Mouse (Mus musculus): ENCODE measurements around the gene Mybbp1a. TPM values are rescaled to one million over a fixed set of nuclear protein-coding genes. Genes with fewer than 3 reads are reported as not detected.

Mybbp1a gene
- polyA plus RNA-seq, 1 experiment from 2014 or later, result 144 TPM

GRCm38 (mm10) chr11:72455694-72456093 lies 14.5 kb downstream of the Mybbp1a start:
- Histone ChIP-seq H3K4me2 (no peak overlapping the region), H3K9me3 (no peaks in the 10 kb centered on the region), H3K36me3 (peaks cover 12% of the 10 kb centered on the region; the same call in 1 of the 2 replicates), H3K4me1 (peaks cover 15% of the 10 kb centered on the region; the same call in 1 of the 2 replicates), H3K27ac (no peak overlapping the region), H3K27me3 (replicated peaks) (no peaks in the 10 kb centered on the region), H3K9ac (no peak overlapping the region), H3K4me3 (replicated peaks) (no peak overlapping the region)
- ATAC-seq (ENCODE audit: insufficient read depth, low FRiP score, low read depth), result peak; percentile 24
- 63% methylated on average over 5 of the region's 5 CpGs for WGBS

DNA sequence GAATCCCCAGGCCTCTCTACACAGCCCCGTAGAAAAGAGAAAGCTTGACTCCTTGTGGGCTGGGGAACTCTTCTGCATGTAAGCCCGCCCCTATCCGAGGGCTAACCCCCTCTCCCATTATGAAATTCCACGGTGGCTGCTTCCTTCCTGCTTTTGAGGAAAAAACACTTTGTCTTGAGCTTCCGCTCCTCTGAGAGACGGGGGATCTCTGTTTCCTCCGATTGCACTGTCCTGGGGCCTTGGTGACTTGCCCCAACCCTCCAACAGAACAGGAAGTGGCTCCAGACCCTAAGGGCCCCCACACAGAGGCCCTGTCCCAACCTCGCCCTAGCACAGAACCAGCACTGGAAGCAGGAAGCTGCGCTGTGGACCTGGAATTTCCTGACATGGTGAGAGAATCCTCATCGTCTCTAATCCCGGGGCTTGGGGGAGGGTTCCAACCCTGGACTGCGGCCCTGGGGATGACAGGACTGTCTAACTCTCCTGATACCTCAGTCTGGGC lies 16.9 kb downstream of the Mybbp1a start:
- peaks cover 15% of the 10 kb centered on the region; the same call in 1 of the 2 replicates for H3K4me1 ChIP-seq
- no peaks in the 10 kb centered on the region for H3K27me3 ChIP-seq (replicated peaks)
- no peak overlapping the region for H3K4me2 ChIP-seq
- 0 out of 2 replicates have a peak overlapping the region, but pooled peaks have one; percentile 8 for H3K27ac ChIP-seq
- H3K36me3 ChIP-seq, result no peaks in the 10 kb centered on the region
- H3K4me3 ChIP-seq (replicated peaks), result no peak overlapping the region
- H3K9me3 ChIP-seq, result no peaks in the 10 kb centered on the region
- 55% methylated on average over 12 of the region's 12 CpGs for WGBS
- peak; percentile 63; the same call in 1 of the 2 replicates for ATAC-seq (ENCODE audit: insufficient read depth, low FRiP score, low read depth)
- no peak overlapping the region for H3K9ac ChIP-seq

DNA sequence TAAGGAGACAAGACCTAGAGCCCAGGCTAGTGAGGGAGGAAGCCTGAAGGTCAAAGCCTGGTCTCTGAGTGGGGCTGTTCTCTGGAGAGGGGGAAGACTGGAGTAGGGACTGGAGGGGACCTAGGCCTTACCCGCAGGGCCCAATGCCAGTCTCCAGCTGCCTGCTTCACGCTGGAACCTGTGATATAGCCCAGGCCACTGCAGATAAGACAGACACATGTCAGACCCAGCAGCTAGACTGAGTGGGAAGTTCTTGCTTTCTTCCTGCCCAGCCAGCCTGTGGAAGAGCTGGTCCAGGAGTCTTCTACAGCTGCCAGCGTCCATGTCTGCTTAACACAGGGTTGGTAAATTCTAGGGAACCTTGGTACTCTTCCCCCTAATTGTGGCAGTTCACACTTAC lies 17.3 kb downstream of the Mybbp1a start:
- WGBS, result 72% methylated on average over 3 of the region's 3 CpGs
- H3K9ac ChIP-seq, result no peak overlapping the region

DNA sequence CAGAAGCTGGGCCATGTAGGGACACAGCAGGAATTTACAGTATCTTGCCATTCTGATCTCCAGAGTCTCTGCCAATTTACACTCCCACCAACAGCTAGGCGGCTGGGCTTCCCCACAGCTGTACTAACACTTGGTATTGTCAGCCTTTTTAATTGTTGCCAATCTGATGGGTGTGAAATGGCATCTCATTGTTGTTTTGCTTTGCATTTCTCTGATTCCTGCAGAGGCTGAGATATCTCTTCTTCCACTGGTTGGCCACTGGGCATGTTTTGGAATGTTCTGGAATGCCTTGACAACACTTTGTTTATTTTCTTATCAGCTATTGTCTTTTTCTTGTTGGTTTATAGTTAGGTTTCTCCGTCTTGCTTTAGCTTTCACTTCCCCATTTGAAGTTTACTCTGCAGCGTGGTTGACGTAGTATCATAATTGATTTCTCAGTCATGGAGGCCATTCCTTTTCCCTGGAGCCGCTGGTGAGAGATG lies 20.4 kb downstream of the Mybbp1a start:
- Histone ChIP-seq H3K36me3 (no peaks in the 10 kb centered on the region), H3K4me2 (no peak overlapping the region), H3K4me3 (replicated peaks) (no peak overlapping the region), H3K4me1 (peaks cover 26% of the 10 kb centered on the region), H3K27me3 (replicated peaks) (no peaks in the 10 kb centered on the region), H3K27ac (no peak overlapping the region), H3K9ac (no peak overlapping the region), H3K9me3 (no peaks in the 10 kb centered on the region)
- ATAC-seq (ENCODE audit: insufficient read depth, low FRiP score, low read depth), result no peak
- WGBS, result 32% methylated on average over 5 of the region's 5 CpGs

More for the DNA sequence above, 17.3 kb downstream of the Mybbp1a start:
- Histone ChIP-seq H3K4me3 (replicated peaks) (no peak overlapping the region), H3K9me3 (no peaks in the 10 kb centered on the region), H3K4me2 (no peak overlapping the region), H3K4me1 (peaks cover 15% of the 10 kb centered on the region; the same call in 1 of the 2 replicates), H3K36me3 (no peaks in the 10 kb centered on the region), H3K27me3 (replicated peaks) (no peaks in the 10 kb centered on the region), H3K27ac (0 out of 2 replicates have a peak overlapping the region, but pooled peaks have one; percentile 8)
- ATAC-seq (ENCODE audit: insufficient read depth, low FRiP score, low read depth), result no peak

- Histone ChIP-seq H3K4me3 (replicated peaks) (no peak overlapping the region), H3K4me1 (peaks cover 36% of the 10 kb centered on the region), H3K27ac (no peak overlapping the region), H3K4me2 (no peak overlapping the region), H3K9ac (no peak overlapping the region), H3K36me3 (no peaks in the 10 kb centered on the region), H3K27me3 (replicated peaks) (no peaks in the 10 kb centered on the region), H3K9me3 (no peaks in the 10 kb centered on the region)
- WGBS, result 62% methylated on average over 3 of the region's 3 CpGs
- ATAC-seq (ENCODE audit: insufficient read depth, low FRiP score, low read depth), result no peak
Observed at GRCm38 (mm10) chr11:72464821-72465220, 23.7 kb downstream of the Mybbp1a start.

GRCm38 (mm10) chr11:72465978-72466693 lies 25.0 kb downstream of the Mybbp1a start:
- WGBS, result 47% methylated on average over 11 of the region's 11 CpGs
- no peak for ATAC-seq (ENCODE audit: insufficient read depth, low FRiP score, low read depth)
- H3K4me1 ChIP-seq, result peaks cover 43% of the 10 kb centered on the region

DNA sequence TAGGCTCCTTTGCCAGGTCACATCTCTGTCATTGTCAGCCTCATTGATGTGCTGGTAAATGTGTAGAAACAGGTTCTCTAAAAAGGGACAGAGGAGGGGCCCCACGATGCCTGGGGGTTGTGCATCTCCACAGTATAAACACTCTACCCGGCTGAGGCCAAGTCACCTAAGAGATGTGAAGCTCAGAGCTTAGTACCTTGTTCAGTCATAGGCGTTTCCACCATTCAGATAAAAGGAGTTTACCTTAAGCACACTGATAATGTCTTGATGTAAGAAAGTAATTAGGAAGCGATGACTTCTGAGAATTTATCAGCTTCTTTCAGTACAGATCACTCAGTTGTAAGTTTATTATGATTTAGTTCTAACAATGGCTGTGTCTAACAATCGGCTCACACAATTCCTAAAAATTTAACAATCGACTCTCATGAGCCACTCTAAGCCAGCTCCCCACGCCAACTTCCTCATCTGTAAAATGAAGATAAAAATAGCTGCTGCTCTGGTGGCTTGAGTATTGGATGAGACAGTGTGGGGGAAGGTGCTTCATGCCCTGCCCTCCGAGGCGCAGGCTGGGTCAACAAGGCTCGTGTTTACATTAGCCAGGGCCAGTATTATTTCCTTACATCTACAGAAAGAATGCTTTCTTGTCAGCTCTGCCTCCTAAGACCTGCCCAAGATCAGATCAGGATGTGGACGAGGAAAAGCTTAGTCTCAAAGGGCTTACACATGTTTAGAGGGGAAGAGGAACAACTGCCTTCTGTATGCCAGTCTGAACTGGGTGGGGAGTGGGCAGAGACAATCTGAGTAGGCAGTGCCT lies 25.7 kb downstream of the Mybbp1a start:
- Histone ChIP-seq H3K9me3 (no peaks in the 10 kb centered on the region), H3K4me3 (replicated peaks) (no peak overlapping the region), H3K27ac (peak overlapping the region; percentile 89), H3K36me3 (no peaks in the 10 kb centered on the region), H3K4me1 (peaks cover 43% of the 10 kb centered on the region), H3K9ac (no peak overlapping the region), H3K4me2 (peak overlapping the region; percentile 11), H3K27me3 (replicated peaks) (no peaks in the 10 kb centered on the region)
- 10% methylated on average over 11 of the region's 11 CpGs for WGBS
- peak; percentile 85 for ATAC-seq (ENCODE audit: insufficient read depth, low FRiP score, low read depth)

More at GRCm38 (mm10) chr11:72465978-72466693, 25.0 kb downstream of the Mybbp1a start:
- no peaks in the 10 kb centered on the region for H3K9me3 ChIP-seq
- H3K27ac ChIP-seq, result peak overlapping the region; percentile 89
- H3K4me2 ChIP-seq, result peak overlapping the region; percentile 11; the same call in 1 of the 2 replicates
- no peak overlapping the region for H3K4me3 ChIP-seq (replicated peaks)
- no peaks in the 10 kb centered on the region for H3K36me3 ChIP-seq
- H3K9ac ChIP-seq, result no peak overlapping the region
- H3K27me3 ChIP-seq (replicated peaks), result no peaks in the 10 kb centered on the region

GRCm38 (mm10) chr11:72468525-72468924 lies 27.4 kb downstream of the Mybbp1a start:
- Histone ChIP-seq H3K4me2 (no peak overlapping the region), H3K9ac (no peak overlapping the region), H3K9me3 (no peaks in the 10 kb centered on the region), H3K27ac (peak overlapping the region; percentile 89; the same call in 1 of the 2 replicates), H3K36me3 (no peaks in the 10 kb centered on the region), H3K4me3 (replicated peaks) (no peak overlapping the region), H3K27me3 (replicated peaks) (no peaks in the 10 kb centered on the region), H3K4me1 (peaks cover 44% of the 10 kb centered on the region)
- 63% methylated on average over 5 of the region's 5 CpGs for WGBS
- ATAC-seq (ENCODE audit: insufficient read depth, low FRiP score, low read depth), result no peak

GRCm38 (mm10) chr11:72469217-72469616 lies 28.1 kb downstream of the Mybbp1a start:
- ATAC-seq (ENCODE audit: insufficient read depth, low FRiP score, low read depth), result peak; percentile 51; the same call in 1 of the 2 replicates
- Histone ChIP-seq H3K9me3 (no peaks in the 10 kb centered on the region), H3K4me2 (peak overlapping the region; percentile 2; the same call in 1 of the 2 replicates), H3K9ac (no peak overlapping the region), H3K36me3 (no peaks in the 10 kb centered on the region), H3K4me3 (replicated peaks) (no peak overlapping the region), H3K27ac (peak overlapping the region; percentile 89), H3K27me3 (replicated peaks) (no peaks in the 10 kb centered on the region), H3K4me1 (peaks cover 51% of the 10 kb centered on the region)
- WGBS, result 23% methylated on average over 5 of the region's 5 CpGs

DNA sequence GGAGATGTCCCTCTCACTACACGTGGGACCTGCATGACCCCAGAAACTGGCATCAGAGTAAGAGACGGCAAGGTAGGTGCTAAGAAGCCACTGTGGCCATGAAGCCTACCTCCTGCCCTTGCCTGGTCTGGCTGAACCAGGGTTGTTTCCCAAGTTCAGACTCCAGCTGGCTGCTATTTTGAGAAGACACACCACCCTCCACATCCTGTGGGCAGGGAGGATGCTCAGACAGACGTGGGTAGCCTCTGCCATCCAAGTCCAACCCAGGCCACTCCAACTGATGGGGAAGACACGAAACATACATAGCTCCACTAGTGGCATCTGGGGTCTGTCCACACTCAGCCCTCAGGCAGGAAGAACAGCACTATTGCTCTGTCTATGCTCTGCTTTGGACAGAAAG lies 28.8 kb downstream of the Mybbp1a start:
- Histone ChIP-seq H3K27ac (peak overlapping the region; percentile 89; the same call in 1 of the 2 replicates), H3K36me3 (no peaks in the 10 kb centered on the region), H3K9ac (no peak overlapping the region), H3K4me1 (peaks cover 57% of the 10 kb centered on the region), H3K4me3 (replicated peaks) (no peak overlapping the region), H3K9me3 (no peaks in the 10 kb centered on the region), H3K27me3 (replicated peaks) (no peaks in the 10 kb centered on the region), H3K4me2 (no peak overlapping the region)
- ATAC-seq (ENCODE audit: insufficient read depth, low FRiP score, low read depth), result no peak
- WGBS, result 58% methylated on average over 4 of the region's 4 CpGs

- no peaks in the 10 kb centered on the region for H3K9me3 ChIP-seq
- H3K9ac ChIP-seq, result no peak overlapping the region
- no peak for ATAC-seq (ENCODE audit: insufficient read depth, low FRiP score, low read depth)
- peaks cover 51% of the 10 kb centered on the region for H3K4me1 ChIP-seq
- H3K4me3 ChIP-seq (replicated peaks), result no peak overlapping the region
- H3K27ac ChIP-seq, result peak overlapping the region; percentile 36; the same call in 1 of the 2 replicates
- WGBS, result 82% methylated on average over 6 of the region's 6 CpGs
- H3K27me3 ChIP-seq (replicated peaks), result no peaks in the 10 kb centered on the region
- no peaks in the 10 kb centered on the region for H3K36me3 ChIP-seq
- H3K4me2 ChIP-seq, result no peak overlapping the region
Observed at GRCm38 (mm10) chr11:72471381-72471780, 30.2 kb downstream of the Mybbp1a start.

Measured in stomach, embryonic 15.5 days (tissue).